Mouse (Mus musculus) G1E (cell line): ENCODE measurements around the gene Rtel1.

ENCODE experiments used
- CTCF ChIP-seq: IDR thresholded peaks from 2 replicates; pipeline ENCODE4 v1.5.1; 2012; ENCODE audit warnings: low read depth, low read length, inconsistent platforms, mixed read lengths
- GATA1 ChIP-seq: IDR thresholded peaks from 2 replicates; pipeline ENCODE4 v1.6.1; 2012; ENCODE audit warnings: borderline replicate concordance, low read length, inconsistent platforms, mixed read lengths
- GATA2 ChIP-seq: IDR thresholded peaks from 2 replicates; pipeline ENCODE4 v1.6.1; 2012; ENCODE audit warnings: low read depth, low read length, inconsistent platforms, borderline replicate concordance
- POLR2AphosphoS5 ChIP-seq: IDR thresholded peaks from 2 replicates; pipeline ENCODE4 v1.6.1; 2012; ENCODE audit warnings: low read depth, low read length, inconsistent platforms; ENCODE audit not compliant: insufficient replicate concordance
- TAL1 ChIP-seq: conservative IDR thresholded peaks from 2 replicates; pipeline ENCODE4 v1.6.1; 2012; ENCODE audit warnings: low read depth, low read length, inconsistent platforms, mixed read lengths

- no peak for TF ChIP-seq CTCF
- TF ChIP-seq GATA1: no peak
- no peak for TF ChIP-seq TAL1
- no peak for TF ChIP-seq POLR2AphosphoS5
- TF ChIP-seq GATA2: no peak
These were observed 65.4 kb downstream of the Rtel1 start for GRCm38 (mm10) chr2:181384919-181385391.
